Mouse (Mus musculus) cerebral cortex, adult 2 months (tissue): Measurements from ENCODE around the gene Celf2.

ENCODE experiments used
- WGBS: fragments of 180-500 bp; shearing (Covaris S2); methylation state at CpG from one replicate; pipeline ENCODE4 v1.1.7; 2018; 5-methylcytosine and 5-hydroxymethylcytosine counted together

Gene Celf2

GRCm38 (mm10) chr2:6869956-6870710 lies 639.2 kb downstream of the Celf2 start:
- WGBS = 34% methylated on average over 9 of the region's 9 CpGs

GRCm38 (mm10) chr2:6867297-6867696 lies 642.1 kb downstream of the Celf2 start:
- 32% methylated on average over 4 of the region's 4 CpGs for WGBS

GRCm38 (mm10) chr2:6865785-6866184 lies 643.6 kb downstream of the Celf2 start:
- WGBS = 39% methylated on average over 4 of the region's 4 CpGs

- WGBS = 39% methylated on average over 2 of the region's 2 CpGs
Observed at GRCm38 (mm10) chr2:6850102-6850644, 659.2 kb downstream of the Celf2 start.

GRCm38 (mm10) chr2:6849388-6849787 lies 660.0 kb downstream of the Celf2 start:
- 41% methylated on average over 3 of the region's 3 CpGs for WGBS

GRCm38 (mm10) chr2:6830021-6830420 lies 679.3 kb downstream of the Celf2 start:
- 52% methylated on average over 6 of the region's 6 CpGs for WGBS

GRCm38 (mm10) chr2:6827583-6827982 lies 681.8 kb downstream of the Celf2 start:
- WGBS = 25% methylated on average over 2 of the region's 2 CpGs

GRCm38 (mm10) chr2:6823021-6823420 lies 686.3 kb downstream of the Celf2 start:
- WGBS = 74% methylated on average over 1 of the region's 1 CpGs

GRCm38 (mm10) chr2:6821593-6821992 lies 687.8 kb downstream of the Celf2 start:
- WGBS = 31% methylated on average over 2 of the region's 2 CpGs

GRCm38 (mm10) chr2:6815281-6815680 lies 694.1 kb downstream of the Celf2 start:
- 47% methylated on average over 2 of the region's 2 CpGs for WGBS

GRCm38 (mm10) chr2:6808736-6809135 lies 700.6 kb downstream of the Celf2 start:
- 67% methylated on average over 1 of the region's 1 CpGs for WGBS

- 47% methylated on average over 5 of the region's 5 CpGs for WGBS
Observed at GRCm38 (mm10) chr2:6796754-6797153, 712.6 kb downstream of the Celf2 start.

GRCm38 (mm10) chr2:6795995-6796588 lies 713.3 kb downstream of the Celf2 start:
- WGBS = 37% methylated on average over 5 of the region's 5 CpGs

GRCm38 (mm10) chr2:6794858-6795257 lies 714.5 kb downstream of the Celf2 start:
- WGBS = 47% methylated on average over 7 of the region's 7 CpGs

GRCm38 (mm10) chr2:6790876-6791275 lies 718.5 kb downstream of the Celf2 start:
- WGBS = 44% methylated on average over 2 of the region's 2 CpGs

- WGBS = 63% methylated on average over 3 of the region's 3 CpGs
Observed at GRCm38 (mm10) chr2:6786494-6787144, 722.7 kb downstream of the Celf2 start.

GRCm38 (mm10) chr2:6770214-6770613 lies 739.1 kb downstream of the Celf2 start:
- WGBS = 51% methylated on average over 2 of the region's 2 CpGs

- WGBS = 53% methylated on average over 2 of the region's 2 CpGs
Observed at GRCm38 (mm10) chr2:6762381-6762780, 747.0 kb downstream of the Celf2 start.

GRCm38 (mm10) chr2:6743173-6743572 lies 766.2 kb downstream of the Celf2 start:
- 42% methylated on average over 2 of the region's 2 CpGs for WGBS

- WGBS = 16% methylated on average over 4 of the region's 4 CpGs
Observed at GRCm38 (mm10) chr2:6739998-6740668, 769.2 kb downstream of the Celf2 start.

- WGBS = 42% methylated on average over 2 of the region's 2 CpGs
Observed at GRCm38 (mm10) chr2:6732026-6732425, 777.3 kb downstream of the Celf2 start.

- 67% methylated on average over 3 of the region's 3 CpGs for WGBS
Observed at GRCm38 (mm10) chr2:6730860-6731259, 778.5 kb downstream of the Celf2 start.
